Mouse (Mus musculus) CH12.LX (cell line): ENCODE measurements at regions not wholly inside any gene's neighbourhood (a gene's known extent, or its start where the extent isn't known, plus 50 kb on each side); places are given as distances from the start of the nearest gene placed in this dataset.

Experiments used
- DNase-seq: peaks from one replicate; pipeline ENCODE4 v3.0.0-alpha.2; 2013; ENCODE audit errors: extremely low read depth
- H3K27ac ChIP-seq: 2 replicates; pipeline ENCODE4 v1.5.1; 2012; ENCODE audit warnings: low read depth, mild to moderate bottlenecking, control low read depth, moderate library complexity; ENCODE audit not compliant: insufficient read depth
- H3K27me3 ChIP-seq: replicated peaks from 2 replicates; pipeline ENCODE3; 2012; ENCODE audit warnings: inconsistent platforms
- H3K36me3 ChIP-seq, 2 experiments: replicated peaks in 1 of 2; 2 replicates each; pipeline versions ENCODE3 to v1.6.1; 2012; ENCODE audit warnings: inconsistent platforms in 1 of 2, low read length in 1 of 2, mild to moderate bottlenecking in 1 of 2, mixed read lengths in 1 of 2, moderate library complexity in 1 of 2; ENCODE audit not compliant: control insufficient read depth in 1 of 2, insufficient read depth in 1 of 2
- H3K4me1 ChIP-seq, 2 experiments: 2 replicates each; pipeline ENCODE4 v1.6.1; 2012; ENCODE audit warnings: inconsistent platforms in 1 of 2, moderate library complexity in 1 of 2; ENCODE audit not compliant: insufficient read depth in 2 of 2, control insufficient read depth in 1 of 2
- H3K4me2 ChIP-seq: 2 replicates; pipeline ENCODE4 v1.6.1; 2012; ENCODE audit warnings: low read depth, mild to moderate bottlenecking, control low read depth; ENCODE audit not compliant: poor library complexity, insufficient read depth, severe bottlenecking
- H3K4me3 ChIP-seq, 3 experiments: fragments of 150-350 bp in 1 of 3; sonication (generic) in 1 of 3; replicated peaks in 1 of 3; 2 replicates each; pipeline versions ENCODE3 to v1.5.1; 2011 to 2012; ENCODE audit warnings: low read depth in 2 of 3, low read length in 2 of 3, mild to moderate bottlenecking in 2 of 3, moderate library complexity in 2 of 3, control low read depth in 1 of 3, improper control_type of control experiment in 1 of 3, inconsistent platforms in 1 of 3, mixed read lengths in 1 of 3; ENCODE audit not compliant: poor library complexity in 1 of 3
- H3K79me2 ChIP-seq: replicated peaks from 2 replicates; pipeline ENCODE4 v1.6.1; 2012; ENCODE audit warnings: mild to moderate bottlenecking, moderate library complexity; ENCODE audit not compliant: control insufficient read depth, poor library complexity, insufficient read depth, severe bottlenecking; ENCODE audit errors: extremely low read depth
- H3K9ac ChIP-seq: 2 replicates; pipeline ENCODE4 v1.6.1; 2012; ENCODE audit warnings: low read depth, mild to moderate bottlenecking, control low read depth, moderate library complexity; ENCODE audit not compliant: insufficient read depth
- H3K9me3 ChIP-seq: replicated peaks from 2 replicates; pipeline ENCODE3; 2012; ENCODE audit warnings: low read length, inconsistent platforms, mixed read lengths
- BHLHE40 ChIP-seq: IDR thresholded peaks from 2 replicates; pipeline ENCODE4 v1.6.1; 2011; ENCODE audit warnings: mild to moderate bottlenecking, low read depth, low read length, improper control_type of control experiment
- CHD1 ChIP-seq: IDR thresholded peaks from 2 replicates; pipeline ENCODE4 v1.6.1; 2012; ENCODE audit warnings: low read depth, low read length, improper control_type of control experiment, inconsistent platforms
- EP300 ChIP-seq: IDR thresholded peaks from 2 replicates; pipeline ENCODE4 v1.6.1; 2011; ENCODE audit warnings: low read length, improper control_type of control experiment
- HCFC1 ChIP-seq: IDR thresholded peaks from 2 replicates; pipeline ENCODE4 v1.6.1; 2012; ENCODE audit warnings: low read depth, mild to moderate bottlenecking, inconsistent platforms, low read length, improper control_type of control experiment
- JUN ChIP-seq: IDR thresholded peaks from 2 replicates; pipeline ENCODE4 v1.6.1; 2011; ENCODE audit warnings: low read depth, mild to moderate bottlenecking, low read length, improper control_type of control experiment, moderate library complexity; ENCODE audit not compliant: insufficient read depth
- JUND ChIP-seq: conservative IDR thresholded peaks from 2 replicates; pipeline ENCODE4 v1.6.1; 2011; ENCODE audit warnings: low read depth, low read length, improper control_type of control experiment
- MAFK ChIP-seq: IDR thresholded peaks from 2 replicates; pipeline ENCODE4 v1.6.1; 2011; ENCODE audit warnings: low read length, improper control_type of control experiment; ENCODE audit not compliant: insufficient replicate concordance
- MAX ChIP-seq: IDR thresholded peaks from 2 replicates; pipeline ENCODE4 v1.6.1; 2011; ENCODE audit warnings: low read length, improper control_type of control experiment
- MEF2A ChIP-seq: IDR thresholded peaks from 2 replicates; pipeline ENCODE4 v1.6.1; 2014; ENCODE audit warnings: low read depth, mild to moderate bottlenecking, inconsistent platforms, low read length, improper control_type of control experiment, borderline replicate concordance
- MXI1 ChIP-seq: IDR thresholded peaks from 2 replicates; pipeline ENCODE4 v1.6.1; 2011; ENCODE audit warnings: mild to moderate bottlenecking, low read depth, low read length, improper control_type of control experiment
- NELFE ChIP-seq: IDR thresholded peaks from 2 replicates; pipeline ENCODE4 v1.6.1; 2011; ENCODE audit warnings: low read depth, low read length, improper control_type of control experiment
- PAX5 ChIP-seq: IDR thresholded peaks from 2 replicates; pipeline ENCODE4 v1.6.1; 2012; ENCODE audit warnings: low read length, inconsistent platforms, mixed read lengths
- RCOR1 ChIP-seq: conservative IDR thresholded peaks from 2 replicates; pipeline ENCODE4 v1.6.1; 2012; ENCODE audit warnings: low read depth, mild to moderate bottlenecking, inconsistent platforms, low read length, improper control_type of control experiment
- TBP ChIP-seq: conservative IDR thresholded peaks from 2 replicates; pipeline ENCODE4 v1.6.1; 2011; ENCODE audit warnings: low read depth, low read length, improper control_type of control experiment
- USF1 ChIP-seq: IDR thresholded peaks from 2 replicates; pipeline ENCODE4 v1.6.1; 2014; ENCODE audit warnings: low read depth, mild to moderate bottlenecking, inconsistent platforms, low read length, improper control_type of control experiment
- USF2 ChIP-seq: conservative IDR thresholded peaks from 2 replicates; pipeline ENCODE4 v1.6.1; 2011; ENCODE audit warnings: low read depth, low read length, improper control_type of control experiment
- ZC3H11A ChIP-seq: IDR thresholded peaks from 2 replicates; pipeline ENCODE4 v1.6.1; 2012; ENCODE audit warnings: low read depth, mild to moderate bottlenecking, inconsistent platforms, low read length, improper control_type of control experiment
- dilution Hi-C: fragments of 300-500 bp; cut with MboI; formaldehyde crosslinking; loops from 2 replicates; pipeline ENCODE4 v1.14.3; 2020; ENCODE audit warnings: low sequenced_read_pairs; ENCODE audit not compliant: extremely low pct_unique_long_range_greater_than_20kb, extremely low pct_ligation_motif_present
- in situ Hi-C: fragments of 300-500 bp; cut with MboI; formaldehyde crosslinking; loops from 3 replicates; pipeline ENCODE4 v1.14.3; 2019; ENCODE audit warnings: low sequenced_read_pairs, low pct_ligation_motif_present, low pct_unique_long_range_greater_than_20kb, mixed read lengths

- dilution Hi-C loops (no loop called here), in situ Hi-C loops (no loop called here)
Measured at GRCm38 (mm10) chrX:143164945-143165344, 65.6 kb downstream of the Rtl9 start.

DNA sequence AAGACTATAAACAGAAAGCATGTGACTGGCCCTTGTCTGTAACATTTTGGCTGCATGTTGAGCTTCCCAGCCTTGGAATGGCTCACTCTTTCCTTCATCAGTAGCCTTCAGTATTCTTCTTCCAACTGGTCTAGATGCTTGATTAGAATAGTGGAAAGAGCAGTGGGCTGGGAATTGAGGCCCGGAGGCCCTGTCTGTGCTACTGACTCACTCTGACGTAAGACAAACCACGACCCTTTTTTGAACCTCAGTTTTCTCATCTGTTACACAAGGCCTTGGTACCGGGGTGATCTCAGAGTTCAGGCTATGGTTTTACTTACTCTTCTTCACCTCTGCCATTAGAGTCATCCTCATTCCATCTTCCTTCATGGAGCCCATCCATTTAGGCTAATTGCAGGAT lies 95.2 kb downstream of the Rtl9 start:
- no peaks in the 10 kb centered on the region for H3K27me3 ChIP-seq
- no peak for DNase-seq
- TF ChIP-seq CHD1 (no peak), TBP (no peak), MEF2A (no peak), RCOR1 (no peak), PAX5 (no peak), MXI1 (no peak), MAX (no peak), JUN (no peak), MAFK (no peak), JUND (no peak), BHLHE40 (no peak), USF1 (no peak)
- no peaks in the 10 kb centered on the region for H3K36me3 ChIP-seq
- in situ Hi-C loops (no loop called here), dilution Hi-C loops (no loop called here)
- H3K9me3 ChIP-seq, result no peaks in the 10 kb centered on the region
- H3K27ac ChIP-seq, result no peak overlapping the region
- no peak overlapping the region for H3K4me3 ChIP-seq
- no peak overlapping the region for H3K9ac ChIP-seq
- no peaks in the 10 kb centered on the region for H3K4me1 ChIP-seq
- H3K79me2 ChIP-seq, result no peaks in the 10 kb centered on the region
- no peak overlapping the region for H3K4me2 ChIP-seq

More at GRCm38 (mm10) chrX:143164945-143165344, 65.6 kb downstream of the Rtl9 start:
- no peaks in the 10 kb centered on the region for H3K27me3 ChIP-seq
- H3K79me2 ChIP-seq, result no peaks in the 10 kb centered on the region
- peak; percentile 20 for DNase-seq
- no peak overlapping the region for H3K9ac ChIP-seq
- no peaks in the 10 kb centered on the region for H3K9me3 ChIP-seq
- TF ChIP-seq JUN, result peak; percentile 87
- TF ChIP-seq MEF2A, result peak; percentile 84
- TF ChIP-seq MAFK, result no peak
- no peak for TF ChIP-seq MAX
- peak; percentile 85 for TF ChIP-seq EP300
- peak; percentile 94 for TF ChIP-seq JUND
- H3K4me3 ChIP-seq, result no peak overlapping the region
- no peak overlapping the region for H3K27ac ChIP-seq
- H3K4me1 ChIP-seq, result no peaks in the 10 kb centered on the region; a peak in 1 of 4 replicates
- no peaks in the 10 kb centered on the region for H3K36me3 ChIP-seq
- no peak overlapping the region for H3K4me2 ChIP-seq

GRCm38 (mm10) chrX:143202698-143203097 lies 103.3 kb downstream of the Rtl9 start:
- no peaks in the 10 kb centered on the region for H3K4me1 ChIP-seq
- DNase-seq, result no peak
- H3K36me3 ChIP-seq, result no peaks in the 10 kb centered on the region
- dilution Hi-C loops, result no loop called here
- H3K27ac ChIP-seq, result no peak overlapping the region
- H3K27me3 ChIP-seq, result no peaks in the 10 kb centered on the region
- no peaks in the 10 kb centered on the region for H3K79me2 ChIP-seq
- no peak for TF ChIP-seq ZC3H11A
- no peak for TF ChIP-seq USF2
- TF ChIP-seq MXI1, result no peak
- no peak for TF ChIP-seq BHLHE40
- no peak for TF ChIP-seq NELFE
- TF ChIP-seq HCFC1, result no peak
- TF ChIP-seq, all 38 proteins: peak for 0
- Histone ChIP-seq H3K4me2 (no peak overlapping the region), H3K4me3 (no peak overlapping the region), H3K9me3 (no peaks in the 10 kb centered on the region), H3K9ac (no peak overlapping the region)
- in situ Hi-C loops, result no loop called here
